Mouse (Mus musculus) urinary bladder, postnatal 25 days (tissue): Measurements from ENCODE around the gene Jak1.

Experiments
- DNase-seq: peaks from one replicate; pipeline ENCODE4 v3.0.0; 2022; ENCODE audit warnings: low spot score

Gene Jak1

DNA sequence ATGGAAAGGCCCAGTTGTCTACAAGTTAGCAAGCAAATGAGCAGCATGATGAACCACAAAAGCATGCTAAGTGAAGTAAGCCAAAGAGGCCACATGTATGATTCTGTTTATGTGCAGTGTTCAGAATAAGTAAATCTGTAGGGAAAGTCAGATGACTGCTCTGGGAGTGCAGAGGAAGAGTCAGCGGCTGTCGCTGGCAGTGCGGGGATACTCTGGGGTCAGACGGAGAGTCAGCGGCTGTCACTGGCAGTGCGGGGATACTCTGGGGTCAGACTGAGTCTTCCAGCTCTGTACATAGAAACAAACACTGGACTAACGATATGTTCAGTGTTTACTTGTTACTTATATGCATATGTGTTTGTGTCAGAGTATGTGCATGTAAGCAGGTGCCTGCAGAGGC lies 120.3 kb downstream of the Jak1 start:
- DNase-seq: no peak

DNA sequence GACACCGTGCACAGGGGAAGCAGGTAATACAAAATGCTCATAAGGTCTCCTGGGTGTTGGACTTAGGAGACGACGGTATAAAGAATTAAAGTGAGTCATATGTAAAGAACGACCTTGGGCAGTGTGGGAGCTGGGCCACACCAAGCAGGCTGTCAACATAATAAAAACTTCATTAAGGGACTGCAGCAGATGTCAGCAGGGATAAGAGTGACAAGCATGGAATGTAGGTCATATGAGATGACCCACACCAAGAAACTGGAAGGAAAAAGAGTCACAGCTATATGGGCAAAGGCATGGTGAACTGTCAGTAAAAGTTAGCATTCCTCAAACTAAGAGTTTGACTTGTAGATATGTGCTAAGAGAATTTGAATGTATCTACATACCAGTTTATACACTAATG lies 120.7 kb downstream of the Jak1 start:
- no peak for DNase-seq

DNA sequence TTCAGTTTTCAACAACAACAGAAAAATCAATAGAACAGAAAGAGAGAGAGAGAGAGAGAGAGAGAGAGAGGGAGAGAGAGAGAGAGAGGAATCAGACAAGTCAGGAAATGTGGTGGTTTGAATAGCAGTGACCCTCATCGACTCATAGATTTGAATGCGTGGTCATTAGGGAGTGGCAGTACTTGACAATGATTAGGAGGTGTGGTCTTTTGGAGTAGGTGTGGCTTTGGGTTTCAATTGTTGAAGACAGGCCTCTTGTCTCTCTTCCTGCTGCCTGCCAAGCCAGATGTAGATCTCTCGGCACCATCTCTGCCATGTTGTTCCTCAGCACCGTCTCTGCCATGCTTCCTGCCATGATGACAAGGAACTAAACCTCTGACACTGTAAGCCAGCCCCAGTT lies 121.2 kb downstream of the Jak1 start:
- no peak for DNase-seq

DNA sequence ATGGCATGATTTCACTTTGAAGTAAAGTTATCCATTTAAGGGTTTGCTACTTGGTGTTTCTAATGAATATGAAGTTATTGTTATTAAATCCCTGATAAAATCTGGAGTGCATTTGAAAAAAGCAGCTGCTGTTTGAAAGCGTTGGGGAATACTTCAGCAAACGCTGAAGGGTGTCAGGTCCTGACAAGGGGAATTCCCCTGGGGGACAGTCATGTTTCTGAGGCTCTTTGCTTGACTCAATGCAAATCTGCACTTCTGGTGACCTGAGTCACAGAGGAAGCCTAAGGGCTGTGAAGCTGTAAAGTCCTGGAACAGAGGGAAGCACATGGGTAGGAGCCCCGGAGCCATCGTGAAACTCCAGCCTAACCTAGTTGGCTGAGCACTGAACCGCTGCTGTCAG lies 123.3 kb downstream of the Jak1 start:
- DNase-seq: no peak

DNA sequence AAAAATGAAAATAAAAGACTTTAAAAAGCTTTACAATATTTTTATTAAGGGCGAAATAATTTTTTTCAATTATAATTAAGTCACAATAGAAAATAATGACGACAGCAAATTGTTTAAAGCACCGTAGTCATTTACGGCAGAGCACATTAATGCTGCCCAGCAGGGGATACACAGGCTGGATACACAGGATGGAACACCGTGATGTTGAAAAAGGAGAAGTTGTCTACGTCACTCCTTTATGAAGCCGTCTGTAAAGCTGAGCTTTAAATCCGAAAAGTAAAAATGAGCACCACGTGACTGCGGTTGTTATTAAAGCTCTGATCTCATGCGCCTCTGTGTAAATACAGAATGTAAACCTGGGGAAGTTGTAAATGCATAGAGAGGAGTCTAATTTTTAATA lies 127.1 kb downstream of the Jak1 start:
- DNase-seq: no peak

DNA sequence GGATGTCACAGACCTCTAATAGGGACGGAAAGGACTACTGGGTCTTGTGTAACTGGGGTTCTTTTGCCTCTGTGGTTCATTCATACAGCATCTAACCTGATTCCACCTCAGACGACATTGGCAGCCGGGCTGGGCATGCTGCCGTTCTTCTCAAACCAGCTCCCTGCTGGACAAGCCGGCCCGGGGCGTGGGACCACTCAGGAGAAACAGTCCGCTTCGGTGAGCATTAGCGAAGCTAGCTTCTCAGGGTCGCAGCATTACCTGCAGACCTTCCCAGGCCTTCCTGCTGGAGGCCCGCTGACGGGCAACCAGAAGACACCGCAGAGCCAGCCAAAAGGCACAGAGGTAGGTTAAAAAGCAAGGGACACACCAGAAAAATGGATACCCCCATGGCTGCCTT lies 129.2 kb downstream of the Jak1 start:
- DNase-seq: no peak

DNA sequence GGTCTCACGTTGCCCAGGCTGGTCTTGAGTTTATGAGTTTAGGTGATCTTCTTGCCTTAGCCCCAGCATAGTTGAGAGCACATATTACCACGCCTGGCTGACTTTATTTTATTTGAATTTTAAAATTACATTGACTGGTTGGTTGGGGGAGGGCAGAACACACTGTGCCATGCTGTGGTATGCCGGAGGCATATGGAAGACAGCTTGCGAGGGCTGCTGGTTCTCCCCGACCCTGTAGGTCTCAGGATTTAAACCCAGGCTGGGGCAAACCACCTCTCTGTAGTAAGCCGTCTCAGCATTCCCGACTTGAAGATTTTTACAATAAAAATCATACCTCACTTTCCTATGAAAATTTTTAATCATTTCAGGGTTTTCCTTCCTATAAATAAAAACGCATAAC lies 130.1 kb downstream of the Jak1 start:
- DNase-seq: no peak

DNA sequence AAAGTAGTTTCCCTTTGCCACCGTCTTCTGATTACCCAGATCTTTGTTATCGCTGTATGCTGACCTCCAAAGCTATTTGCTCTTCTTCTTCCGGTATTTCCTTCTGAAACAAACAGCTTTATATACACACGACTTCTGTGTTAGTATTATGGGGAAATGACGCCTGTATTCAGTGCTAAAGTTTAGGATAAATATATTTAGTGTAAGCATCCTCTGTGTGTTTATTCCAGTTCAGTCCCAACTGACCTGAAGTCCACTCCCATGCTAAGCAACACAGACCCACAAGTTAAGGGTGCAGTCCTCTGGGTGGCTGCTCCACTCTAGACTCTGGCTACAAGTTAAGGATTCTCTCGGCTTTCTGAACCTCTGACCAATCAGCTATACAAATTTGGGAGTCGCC lies 144.1 kb downstream of the Jak1 start:
- DNase-seq: no peak

DNA sequence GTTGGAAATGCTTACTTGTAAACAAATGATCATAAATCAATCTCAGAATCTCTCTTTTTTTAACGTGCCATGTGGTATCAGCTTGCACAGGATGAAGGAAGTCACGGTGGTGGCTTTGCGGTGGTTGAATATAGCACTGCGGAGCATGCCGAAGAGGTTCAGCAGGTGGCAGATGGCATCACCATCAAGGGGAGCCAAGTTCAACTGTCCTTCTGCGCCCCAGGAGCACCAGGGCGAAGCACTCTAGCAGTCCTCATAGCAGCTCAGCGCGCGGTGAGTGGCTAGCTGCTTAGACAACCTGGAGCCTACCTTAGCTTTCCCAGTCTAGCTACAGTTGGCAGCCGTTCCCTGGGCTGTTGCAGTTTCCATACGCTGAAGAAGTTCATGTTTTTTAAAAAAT lies 158.0 kb downstream of the Jak1 start:
- DNase-seq: no peak
